Mouse (Mus musculus) bone marrow macrophage, adult 2 months (primary cell): ENCODE data around the gene Prmt2.

Experiments used
- CTCF ChIP-seq: IDR thresholded peaks from 2 replicates; pipeline ENCODE4 v1.5.1; 2012; ENCODE audit warnings: low read depth, mild to moderate bottlenecking, low read length, moderate library complexity
- POLR2A ChIP-seq: IDR thresholded peaks from 2 replicates; pipeline ENCODE4 v1.6.1; 2012; ENCODE audit warnings: mild to moderate bottlenecking, low read depth, low read length, borderline replicate concordance

DNA sequence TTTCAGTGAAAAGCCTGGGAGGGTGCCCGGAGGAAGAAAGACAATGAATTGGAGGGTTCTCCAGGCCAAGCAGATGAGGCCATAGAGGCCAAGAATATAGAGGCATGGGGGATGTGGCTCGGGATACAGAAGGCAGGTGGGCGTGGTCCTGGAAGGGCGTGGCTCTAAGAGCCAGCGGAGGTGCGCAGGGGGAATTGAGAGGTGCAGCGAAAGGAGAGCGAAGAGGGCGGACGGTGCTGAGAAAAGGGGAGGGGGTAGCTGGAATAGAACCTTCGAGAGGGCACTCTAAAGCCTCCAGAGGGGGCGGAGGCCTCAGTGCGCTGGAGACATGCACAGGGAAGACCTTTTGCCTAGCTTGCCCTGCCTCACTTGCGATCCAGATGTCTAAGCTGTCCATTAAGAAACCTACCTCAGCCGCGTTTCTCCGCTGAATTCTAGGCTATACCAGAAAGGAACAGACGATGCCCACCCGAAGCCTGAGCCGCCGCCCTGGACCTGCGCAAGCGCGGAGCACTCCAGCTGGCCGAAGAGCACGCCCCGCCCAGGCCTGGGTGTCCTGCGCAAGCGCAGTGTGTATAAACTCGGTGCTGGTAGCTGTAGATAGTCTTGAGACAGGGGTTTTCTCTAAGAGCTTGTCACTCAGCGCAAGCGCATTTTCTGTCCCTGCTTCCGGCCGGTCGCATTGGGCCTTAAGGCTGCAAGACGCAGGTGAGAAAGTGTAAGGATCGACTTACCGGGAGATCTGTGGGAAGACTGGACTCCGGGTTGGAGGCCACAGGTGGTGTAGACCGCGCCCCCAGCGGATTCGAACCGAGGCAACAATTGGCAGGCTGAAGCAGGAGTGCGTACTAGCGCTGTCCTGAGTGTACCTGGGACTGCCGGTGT, at the start of gene Prmt2:
- 0 out of 2 replicates have a peak, but pooled peaks have one; percentile 25 for TF ChIP-seq CTCF
- TF ChIP-seq POLR2A = no peak; the same call in 1 of the 2 replicates
